Mouse (Mus musculus): ENCODE data around the gene Arid3a.
A peak's percentile ranks its signal among the peaks of the same experiment; 100 is the strongest.

GRCm38 (mm10) chr10:79877174-79877573, 49.7 kb upstream of the Arid3a start:
- TF ChIP-seq E2F4 (IDR thresholded peaks at IDR 0.05; ENCODE audit: borderline replicate concordance, low read depth, low read length) (peak; percentile 52; the same call in 1 of the 2 replicates), GATA1 (IDR thresholded peaks at IDR 0.05; ENCODE audit: low read depth, low read length) (0 out of 2 replicates have a peak, but pooled peaks have one; percentile 21), POLR2AphosphoS2 (IDR thresholded peaks at IDR 0.05; ENCODE audit: low read length) (no peak), EP300 (IDR thresholded peaks at IDR 0.05; ENCODE audit: low read depth in 1 of 2, low read length in 2 of 2) (peak; percentile 58 to 64), HCFC1 (IDR thresholded peaks at IDR 0.05; ENCODE audit: low read depth, low read length) (peak; percentile 62), NELFE (IDR thresholded peaks at IDR 0.05; ENCODE audit: low read depth, low read length) (peak; percentile 38; the same call in 1 of the 2 replicates), ZC3H11A (IDR thresholded peaks at IDR 0.05; ENCODE audit: low read depth, low read length) (no peak), CHD2 (IDR thresholded peaks at IDR 0.05; ENCODE audit: low read length) (peak; percentile 77), NRF1 (IDR thresholded peaks at IDR 0.05; ENCODE audit: insufficient read depth, low read depth, low read length, poor library complexity, severe bottlenecking) (no peak), CTCF (IDR thresholded peaks at IDR 0.05 in 2 of 3, conservative IDR thresholded peaks at IDR 0.05 in 1 of 3; ENCODE audit: control insufficient read depth in 1 of 3, insufficient read depth in 1 of 3, low read depth in 2 of 3, low read length in 3 of 3, poor library complexity in 1 of 3, severe bottlenecking in 1 of 3) (no peak)
